8 mouse cellular contexts compared by ENCODE assay signal in the genomic region with DNA sequence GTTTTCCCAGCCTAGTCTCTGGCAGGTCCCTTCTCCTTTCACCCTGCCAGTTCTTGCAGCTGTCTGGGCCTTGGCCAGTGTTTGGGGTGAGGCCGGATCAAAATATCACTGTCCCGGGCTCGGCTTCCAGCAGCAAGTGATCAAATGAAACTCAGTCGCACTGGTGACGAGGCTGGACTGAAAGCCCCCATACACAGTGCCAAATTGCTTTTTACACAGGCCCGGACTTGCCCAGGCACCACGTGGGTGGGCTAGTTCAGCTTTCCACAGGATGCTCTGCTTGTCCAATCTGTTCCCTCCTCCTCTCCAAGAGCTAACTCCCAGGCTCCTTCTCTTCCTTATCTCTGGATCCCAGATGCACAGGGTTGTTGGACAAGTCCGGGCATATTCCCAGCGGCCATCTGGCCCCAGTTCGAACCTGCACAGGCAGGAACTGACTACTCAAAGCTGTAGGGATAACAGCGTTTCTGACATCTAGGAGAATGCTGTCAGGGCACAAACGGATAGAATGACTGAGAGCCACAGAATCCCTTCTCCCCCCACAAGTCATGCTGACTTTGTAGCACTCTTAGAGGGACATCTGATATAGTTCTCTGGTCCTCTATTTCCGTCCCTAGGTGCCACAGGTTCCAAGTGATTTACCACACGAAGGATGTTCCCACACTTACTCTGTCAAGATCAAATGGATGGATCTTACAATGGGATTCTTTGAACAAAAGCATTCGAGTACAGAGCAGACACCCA. TPM values are rescaled to one million over a fixed set of nuclear protein-coding genes. Genes with fewer than 3 reads are reported as not detected.
A peak's percentile ranks its signal among the peaks of the same experiment; 100 is the strongest.
DNase-seq lines count a peak whose midpoint lies in the region; ATAC-seq and TF ChIP-seq lines count a peak whose summit lies in the region.

No protein-coding gene starts in this region.

- H3K27me3 ChIP-seq in intestine, postnatal 0 days (replicated peaks; ENCODE audit: control insufficient read depth, insufficient read depth, low read length) = no peaks in the 10 kb centered on the region

- no peak overlapping the region for H3K4me3 ChIP-seq in intestine, postnatal 0 days (ENCODE audit: low read depth, low read length)
- peak overlapping the region; percentile 51 for H3K4me3 ChIP-seq in lung, adult 2 months (replicated peaks; ENCODE audit: extremely low read depth, low read depth, low read length)

- no peaks in the 10 kb centered on the region for H3K4me1 ChIP-seq in intestine, postnatal 0 days (replicated peaks; ENCODE audit: control insufficient read depth, insufficient read depth, low read length)
- H3K4me1 ChIP-seq in lung, adult 2 months (ENCODE audit: control insufficient read depth, insufficient read depth, low read length) = no peaks in the 10 kb centered on the region

- no peak overlapping the region for H3K27ac ChIP-seq in intestine, postnatal 0 days (ENCODE audit: low read depth, low read length)

- no peak for TF ChIP-seq POLR2A in lung, adult 2 months (IDR thresholded peaks at IDR 0.05; ENCODE audit: borderline replicate concordance, extremely low read depth, low read depth, low read length)

- no peaks in the 10 kb centered on the region for H3K9me3 ChIP-seq in intestine, postnatal 0 days (ENCODE audit: control insufficient read depth)

- peak overlapping the region; percentile 37 for H3K4me2 ChIP-seq in intestine, postnatal 0 days (replicated peaks; ENCODE audit: low read depth)

- no peaks in the 10 kb centered on the region for H3K36me3 ChIP-seq in intestine, postnatal 0 days (ENCODE audit: control insufficient read depth, insufficient read depth)

- no peak for TF ChIP-seq CTCF in intestine, postnatal 0 days (IDR thresholded peaks at IDR 0.05; ENCODE audit: low read depth)
- TF ChIP-seq CTCF in lung, adult 2 months (IDR thresholded peaks at IDR 0.05; ENCODE audit: insufficient read depth, low read length) = no peak

- no peak overlapping the region for H3K9ac ChIP-seq in intestine, postnatal 0 days (ENCODE audit: low read depth, low read length)

- DNase-seq in cerebellum, postnatal 14 days = peak; percentile 32 to 40
- no peak for DNase-seq in cerebellum, adult 11 months
- DNase-seq in embryo, embryonic 11 days = peak; percentile 30
- peak; percentile 99 for DNase-seq in heart, adult 11 months
- peak; percentile 8 for DNase-seq in lung, adult 2 months
- peak; percentile 39 for DNase-seq in ovary, postnatal 14 days (ENCODE audit: low spot score)
- no peak for DNase-seq in thymus, postnatal 25 days

- WGBS in intestine, postnatal 0 days = 22% methylated on average over 15 of the region's 15 CpGs
- 41% methylated on average over 15 of the region's 15 CpGs for WGBS in lung, adult 2 months

- no peak; the same call in 1 of the 2 replicates for ATAC-seq in intestine, postnatal 0 days

RNA-seq across cellular contexts. Expression of a gene that starts 0.5 kb away (rescaled TPM):
- 0.68 and 0.69 TPM in 2 replicates for polyA plus RNA-seq in intestine, postnatal 0 days (2015; fragmentation: Nextera tagmentation; extraction: Ambion mirVana)
- polyA plus RNA-seq in lung, adult 2 months (2012; rRNA removed) = 0.66 and 0.77 TPM in 2 replicates

Comparison
In these comparisons a context has a peak if more than half of its experiments do, and no peak if none do; other contexts are left out.
1. DNase-seq: peak in cerebellum, postnatal 14 days (2 of 2), embryo, embryonic 11 days (single experiment), heart, adult 11 months (single experiment), lung, adult 2 months (single experiment) and ovary, postnatal 14 days (single experiment); none in cerebellum, adult 11 months (single experiment) and thymus, postnatal 25 days (single experiment).